Mouse (Mus musculus): ENCODE measurements at regions not wholly inside any gene's neighbourhood (a gene's known extent, or its start where the extent isn't known, plus 50 kb on each side); places are given as distances from the start of the nearest gene placed in this dataset.

- TF ChIP-seq MAFK (IDR thresholded peaks at IDR 0.05; ENCODE audit: insufficient read depth, low read depth, low read length) (no peak), CHD2 (IDR thresholded peaks at IDR 0.05; ENCODE audit: low read depth, low read length) (no peak)
These were observed 139.3 kb downstream of the Cand1 start for GRCm38 (mm10) chr10:119100511-119100910.

All from ES-E14 (cell line).